Mouse (Mus musculus) limb, embryonic 12.5 days (tissue): ENCODE data around the gene Eif2ak1. TPM values are rescaled to one million over a fixed set of nuclear protein-coding genes. Genes with fewer than 3 reads are reported as not detected.

ENCODE experiments used
- ATAC-seq: fragments of 200-750 bp; cut with Nextera tagmentation; 2 replicates; pipeline ENCODE4 v1.8.0; 2017; ENCODE audit warnings: low read depth, moderate TSS enrichment; ENCODE audit not compliant: insufficient number of reproducible peaks, insufficient read depth, low FRiP score, low TSS enrichment
- H3K27ac ChIP-seq: fragments of 300-500 bp; sonication (generic); 2 replicates; pipeline ENCODE4 v1.5.1; 2016; ENCODE audit warnings: mild to moderate bottlenecking, moderate library complexity
- H3K27me3 ChIP-seq: fragments of 300-500 bp; sonication (generic); 2 replicates; pipeline ENCODE4 v1.6.1; 2016; ENCODE audit warnings: mild to moderate bottlenecking, moderate library complexity
- H3K36me3 ChIP-seq: fragments of 300-500 bp; sonication (generic); 2 replicates; pipeline ENCODE4 v1.6.1; 2016; ENCODE audit warnings: mild to moderate bottlenecking, moderate library complexity
- H3K4me1 ChIP-seq: fragments of 300-500 bp; sonication (generic); replicated peaks from 2 replicates; pipeline ENCODE4 v1.6.1; 2016
- H3K4me2 ChIP-seq: fragments of 300-500 bp; sonication (generic); 2 replicates; pipeline ENCODE4 v1.6.1; 2016; ENCODE audit warnings: mild to moderate bottlenecking, moderate library complexity
- H3K4me3 ChIP-seq: fragments of 300-500 bp; sonication (generic); replicated peaks from 2 replicates; pipeline ENCODE4 v1.5.1; 2016; ENCODE audit warnings: mild to moderate bottlenecking
- H3K9ac ChIP-seq: fragments of 300-500 bp; sonication (generic); replicated peaks from 2 replicates; pipeline ENCODE4 v1.6.1; 2016; ENCODE audit warnings: mild to moderate bottlenecking, moderate library complexity
- H3K9me3 ChIP-seq: fragments of 300-500 bp; sonication (generic); 2 replicates; pipeline ENCODE4 v1.6.1; 2016; ENCODE audit warnings: mild to moderate bottlenecking, moderate library complexity
- WGBS: fragments of 180-500 bp; shearing (Covaris S2); methylation state at CpG from one replicate; pipeline ENCODE4 v1.1.7; 2016; 5-methylcytosine and 5-hydroxymethylcytosine counted together
- polyA plus RNA-seq: library from polyadenylated mRNA; unstranded; fragments of >200 nt; fragmentation: Nextera tagmentation; extraction: Ambion mirVana; gene quantifications from 2 replicates; pipeline ENCODE4 v1.2.1, GENCODE M21; 2016

Gene Eif2ak1
- polyA plus RNA-seq, 1 experiment from 2014 or later, result 47.2 TPM

GRCm38 (mm10) chr5:143931863-143932580, 114.4 kb downstream of the Eif2ak1 start:
- no peak for ATAC-seq
- no peak overlapping the region for H3K4me2 ChIP-seq
- no peak overlapping the region for H3K27ac ChIP-seq
- no peaks in the 10 kb centered on the region for H3K27me3 ChIP-seq
- 85% methylated on average over 6 of the region's 6 CpGs for WGBS
- no peaks in the 10 kb centered on the region for H3K4me1 ChIP-seq
- peaks cover 50% of the 10 kb centered on the region for H3K36me3 ChIP-seq
- H3K9ac ChIP-seq, result no peak overlapping the region
- no peaks in the 10 kb centered on the region for H3K9me3 ChIP-seq
- H3K4me3 ChIP-seq, result no peak overlapping the region

GRCm38 (mm10) chr5:143932831-143933230, 115.2 kb downstream of the Eif2ak1 start, which contains the start of gene Rsph10b:
TSS of gene Rsph10b (plus strand) at chr5:143933035.
- Histone ChIP-seq H3K27me3 (no peaks in the 10 kb centered on the region), H3K36me3 (peaks cover 45% of the 10 kb centered on the region), H3K4me1 (no peaks in the 10 kb centered on the region), H3K4me3 (no peak within 1 kb of the TSS), H3K9ac (no peak within 1 kb of the TSS), H3K9me3 (no peaks in the 10 kb centered on the region), H3K27ac (no peak within 1 kb of the TSS), H3K4me2 (no peak within 1 kb of the TSS)
- ATAC-seq, result no peak
- WGBS, result 18% methylated on average over 8 of the region's 8 CpGs

- Histone ChIP-seq H3K27ac (no peak overlapping the region), H3K9me3 (no peaks in the 10 kb centered on the region), H3K9ac (no peak overlapping the region), H3K27me3 (no peaks in the 10 kb centered on the region), H3K4me3 (no peak overlapping the region), H3K4me1 (no peaks in the 10 kb centered on the region), H3K4me2 (no peak overlapping the region), H3K36me3 (peaks cover 39% of the 10 kb centered on the region)
- ATAC-seq, result no peak
- 91% methylated on average over 11 of the region's 11 CpGs for WGBS
Observed at GRCm38 (mm10) chr5:143933414-143933813, 115.8 kb downstream of the Eif2ak1 start.

GRCm38 (mm10) chr5:143933875-143934274, 116.3 kb downstream of the Eif2ak1 start:
- no peak overlapping the region for H3K4me3 ChIP-seq
- no peak for ATAC-seq
- no peaks in the 10 kb centered on the region for H3K27me3 ChIP-seq
- no peak overlapping the region for H3K4me2 ChIP-seq
- WGBS, result 90% methylated on average over 1 of the region's 1 CpGs
- no peaks in the 10 kb centered on the region for H3K9me3 ChIP-seq
- H3K36me3 ChIP-seq, result peaks cover 34% of the 10 kb centered on the region
- H3K9ac ChIP-seq, result no peak overlapping the region
- no peak overlapping the region for H3K27ac ChIP-seq
- H3K4me1 ChIP-seq, result no peaks in the 10 kb centered on the region

GRCm38 (mm10) chr5:143936156-143936555, 118.6 kb downstream of the Eif2ak1 start:
- peaks cover 13% of the 10 kb centered on the region for H3K36me3 ChIP-seq
- no peaks in the 10 kb centered on the region for H3K4me1 ChIP-seq
- H3K27ac ChIP-seq, result no peak overlapping the region
- H3K27me3 ChIP-seq, result no peaks in the 10 kb centered on the region
- H3K9ac ChIP-seq, result no peak overlapping the region
- no peak overlapping the region for H3K4me3 ChIP-seq
- 85% methylated on average over 9 of the region's 9 CpGs for WGBS
- no peak for ATAC-seq
- no peaks in the 10 kb centered on the region for H3K9me3 ChIP-seq
- H3K4me2 ChIP-seq, result no peak overlapping the region

GRCm38 (mm10) chr5:143941588-143941987, 124.0 kb downstream of the Eif2ak1 start:
- Histone ChIP-seq H3K4me1 (no peaks in the 10 kb centered on the region; the same call in 1 of the 2 replicates), H3K27me3 (no peaks in the 10 kb centered on the region), H3K4me2 (no peak overlapping the region), H3K4me3 (no peak overlapping the region), H3K9me3 (no peaks in the 10 kb centered on the region), H3K9ac (no peak overlapping the region), H3K27ac (no peak overlapping the region), H3K36me3 (no peaks in the 10 kb centered on the region)
- ATAC-seq, result no peak
- WGBS, result 27% methylated on average over 10 of the region's 10 CpGs

- no peak for ATAC-seq
- Histone ChIP-seq H3K4me3 (no peak overlapping the region), H3K4me1 (no peaks in the 10 kb centered on the region; the same call in 1 of the 2 replicates), H3K36me3 (no peaks in the 10 kb centered on the region), H3K9me3 (no peaks in the 10 kb centered on the region), H3K27me3 (no peaks in the 10 kb centered on the region), H3K27ac (no peak overlapping the region), H3K9ac (no peak overlapping the region), H3K4me2 (no peak overlapping the region)
- WGBS, result 86% methylated on average over 14 of the region's 14 CpGs
Observed at GRCm38 (mm10) chr5:143943231-143944125, 125.9 kb downstream of the Eif2ak1 start.

GRCm38 (mm10) chr5:143948361-143948760, 130.8 kb downstream of the Eif2ak1 start:
- Histone ChIP-seq H3K27ac (no peak overlapping the region), H3K9ac (no peak overlapping the region)
- WGBS, result 84% methylated on average over 12 of the region's 12 CpGs

GRCm38 (mm10) chr5:143950016-143950415, 132.4 kb downstream of the Eif2ak1 start:
- Histone ChIP-seq H3K4me1 (no peaks in the 10 kb centered on the region), H3K27me3 (no peaks in the 10 kb centered on the region; the same call in 1 of the 2 replicates), H3K27ac (no peak overlapping the region), H3K9ac (no peak overlapping the region), H3K4me2 (no peak overlapping the region), H3K4me3 (no peak overlapping the region), H3K9me3 (no peaks in the 10 kb centered on the region), H3K36me3 (no peaks in the 10 kb centered on the region)
- WGBS, result 38% methylated on average over 5 of the region's 5 CpGs
- ATAC-seq, result no peak

More at GRCm38 (mm10) chr5:143948361-143948760, 130.8 kb downstream of the Eif2ak1 start:
- Histone ChIP-seq H3K4me1 (no peaks in the 10 kb centered on the region), H3K36me3 (no peaks in the 10 kb centered on the region), H3K9me3 (no peaks in the 10 kb centered on the region), H3K4me2 (no peak overlapping the region), H3K4me3 (no peak overlapping the region), H3K27me3 (no peaks in the 10 kb centered on the region; the same call in 1 of the 2 replicates)
- ATAC-seq, result no peak
